Mouse (Mus musculus) neural tube, embryonic 12.5 days (tissue): ENCODE results near the gene Gli2. TPM values are rescaled to one million over a fixed set of nuclear protein-coding genes. Genes with fewer than 3 reads are reported as not detected.

Experiments
- ATAC-seq: fragments of 200-750 bp; cut with Nextera tagmentation; 2 replicates; pipeline ENCODE4 v1.8.0; 2017; ENCODE audit warnings: low read depth, mild to moderate bottlenecking, moderate TSS enrichment, moderate library complexity; ENCODE audit not compliant: low FRiP score
- H3K27ac ChIP-seq: fragments of 300-500 bp; sonication (generic); 2 replicates; pipeline ENCODE4 v1.5.1; 2016
- H3K27me3 ChIP-seq: fragments of 300-500 bp; sonication (generic); replicated peaks from 2 replicates; pipeline ENCODE4 v1.6.1; 2016; ENCODE audit warnings: mild to moderate bottlenecking
- H3K36me3 ChIP-seq: fragments of 300-500 bp; sonication (generic); 2 replicates; pipeline ENCODE4 v1.6.1; 2016; ENCODE audit warnings: mild to moderate bottlenecking
- H3K4me1 ChIP-seq: fragments of 300-500 bp; sonication (generic); 2 replicates; pipeline ENCODE4 v1.6.1; 2016
- H3K4me2 ChIP-seq: fragments of 300-500 bp; sonication (generic); replicated peaks from 2 replicates; pipeline ENCODE4 v1.6.1; 2016; ENCODE audit warnings: mild to moderate bottlenecking
- H3K4me3 ChIP-seq: fragments of 300-500 bp; sonication (generic); 2 replicates; pipeline ENCODE4 v1.5.1; 2016
- H3K9ac ChIP-seq: fragments of 300-500 bp; sonication (generic); 2 replicates; pipeline ENCODE4 v1.6.1; 2016; ENCODE audit warnings: mild to moderate bottlenecking
- H3K9me3 ChIP-seq: fragments of 300-500 bp; sonication (generic); 2 replicates; pipeline ENCODE4 v1.6.1; 2016; ENCODE audit warnings: mild to moderate bottlenecking
- WGBS: fragments of 180-500 bp; shearing (Covaris S2); methylation state at CpG from one replicate; pipeline ENCODE4 v1.1.7; 2016; 5-methylcytosine and 5-hydroxymethylcytosine counted together
- polyA plus RNA-seq: library from polyadenylated mRNA; unstranded; fragments of >200 nt; fragmentation: Nextera tagmentation; extraction: Ambion mirVana; gene quantifications from 2 replicates; pipeline ENCODE4 v1.2.1, GENCODE M21; 2016

Gli2 gene
- polyA plus RNA-seq, 1 experiment from 2014 or later: 6.6 TPM

DNA sequence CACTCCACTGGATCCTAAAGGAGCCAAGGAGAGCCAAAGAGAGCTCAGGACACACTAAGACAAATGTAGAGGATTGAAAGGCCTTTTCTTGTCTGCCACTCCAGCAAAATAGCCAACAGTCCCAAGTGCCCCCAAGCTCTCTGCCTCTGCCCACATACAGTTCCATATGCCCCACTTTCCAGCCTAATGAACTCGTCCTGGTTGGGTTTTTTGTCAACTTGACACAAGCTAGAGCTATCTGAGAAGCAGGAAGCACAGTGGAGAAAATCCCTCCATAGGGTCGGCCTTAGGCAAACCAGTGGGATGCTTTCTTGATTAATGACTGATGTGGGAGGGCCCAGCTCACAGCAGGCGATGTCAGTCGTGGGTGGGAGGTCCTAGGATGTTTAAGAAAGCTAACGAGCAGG is 70.6 kb downstream of the Gli2 start:
- 0 out of 2 replicates have a peak overlapping the region, but pooled peaks have one; percentile 21 for H3K27ac ChIP-seq
- no peaks in the 10 kb centered on the region for H3K36me3 ChIP-seq
- H3K27me3 ChIP-seq: peaks cover 4% of the 10 kb centered on the region; the same call in 1 of the 2 replicates
- WGBS: under 1% methylated on average over 5 of the region's 5 CpGs
- no peak overlapping the region for H3K9ac ChIP-seq
- no peak overlapping the region for H3K4me3 ChIP-seq
- ATAC-seq: peak; percentile 65
- H3K4me1 ChIP-seq: peaks cover 51% of the 10 kb centered on the region
- H3K4me2 ChIP-seq: peak overlapping the region; percentile 37
- H3K9me3 ChIP-seq: no peaks in the 10 kb centered on the region

DNA sequence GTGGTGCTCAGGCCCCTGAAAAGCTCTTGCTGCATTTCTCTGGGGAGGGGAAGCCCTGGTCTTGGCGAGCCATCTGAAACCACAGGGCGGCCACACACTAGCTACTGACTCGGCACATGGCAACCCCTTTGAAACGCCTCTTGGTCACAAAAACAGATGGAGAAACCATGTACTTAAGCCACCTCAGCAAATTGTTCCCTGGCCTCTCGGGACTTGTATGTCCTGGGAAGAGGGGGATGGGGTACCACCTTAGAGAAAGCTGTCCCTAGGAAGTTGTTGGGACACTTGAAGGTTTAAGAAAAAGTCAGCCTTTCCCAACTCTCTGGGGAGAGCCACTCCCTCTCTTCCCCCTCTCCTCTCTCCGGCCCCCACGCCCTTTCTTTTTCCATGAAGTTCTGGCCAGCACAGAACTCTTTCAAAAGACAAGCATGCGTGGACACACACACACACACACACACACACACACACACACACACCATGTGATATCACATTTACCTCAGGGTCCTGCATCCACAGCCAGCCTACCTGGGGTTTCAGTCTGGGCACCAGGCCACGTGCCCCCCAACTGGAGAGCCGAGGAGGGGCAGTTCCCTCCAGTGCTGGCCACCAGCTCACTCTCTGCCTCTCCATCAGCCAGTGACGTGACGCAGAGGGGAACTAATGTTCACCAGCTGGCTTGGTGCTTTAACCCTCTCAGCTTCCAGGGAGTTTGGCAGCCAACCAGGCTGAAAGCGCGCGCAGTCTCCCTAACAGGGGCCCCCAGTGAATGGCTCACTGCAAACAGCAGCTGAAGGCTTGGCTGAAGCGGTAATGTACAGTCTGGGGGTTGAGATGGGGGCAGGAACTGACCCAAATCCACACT is 71.2 kb downstream of the Gli2 start:
- WGBS: 21% methylated on average over 16 of the region's 16 CpGs
- peak; percentile 89 for ATAC-seq
- H3K27me3 ChIP-seq: peaks cover 4% of the 10 kb centered on the region; the same call in 1 of the 2 replicates
- no peaks in the 10 kb centered on the region for H3K9me3 ChIP-seq
- no peaks in the 10 kb centered on the region for H3K36me3 ChIP-seq
- peaks cover 45% of the 10 kb centered on the region for H3K4me1 ChIP-seq
- no peak overlapping the region for H3K4me3 ChIP-seq
- no peak overlapping the region for H3K9ac ChIP-seq
- H3K27ac ChIP-seq: 0 out of 2 replicates have a peak overlapping the region, but pooled peaks have one; percentile 21
- peak overlapping the region; percentile 37 for H3K4me2 ChIP-seq

DNA sequence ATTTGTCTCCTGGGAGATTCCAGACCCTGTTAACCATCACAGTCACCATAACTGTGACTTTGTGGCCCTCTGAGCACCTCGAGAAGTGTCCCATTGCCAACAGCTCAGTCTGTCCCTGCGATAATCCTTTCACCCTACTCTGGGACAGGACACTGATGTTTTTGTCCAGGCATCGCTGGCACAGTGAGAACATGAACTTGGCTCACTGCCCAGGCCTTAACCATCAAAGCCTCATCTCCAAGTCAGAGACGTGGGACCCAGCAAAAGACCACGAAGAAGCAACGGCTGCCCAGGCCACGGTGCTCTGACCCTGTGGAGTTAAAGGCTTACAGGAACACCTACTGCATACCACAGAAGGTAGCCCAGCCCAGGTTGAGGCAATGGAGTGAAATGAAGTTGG is 72.8 kb downstream of the Gli2 start:
- Histone ChIP-seq H3K9ac (no peak overlapping the region), H3K4me3 (no peak overlapping the region), H3K27ac (no peak overlapping the region), H3K4me2 (0 out of 2 replicates have a peak overlapping the region, but pooled peaks have one; percentile 12), H3K4me1 (peaks cover 52% of the 10 kb centered on the region), H3K9me3 (no peaks in the 10 kb centered on the region), H3K27me3 (peaks cover 4% of the 10 kb centered on the region; the same call in 1 of the 2 replicates), H3K36me3 (no peaks in the 10 kb centered on the region)
- ATAC-seq: no peak
- 58% methylated on average over 7 of the region's 7 CpGs for WGBS

DNA sequence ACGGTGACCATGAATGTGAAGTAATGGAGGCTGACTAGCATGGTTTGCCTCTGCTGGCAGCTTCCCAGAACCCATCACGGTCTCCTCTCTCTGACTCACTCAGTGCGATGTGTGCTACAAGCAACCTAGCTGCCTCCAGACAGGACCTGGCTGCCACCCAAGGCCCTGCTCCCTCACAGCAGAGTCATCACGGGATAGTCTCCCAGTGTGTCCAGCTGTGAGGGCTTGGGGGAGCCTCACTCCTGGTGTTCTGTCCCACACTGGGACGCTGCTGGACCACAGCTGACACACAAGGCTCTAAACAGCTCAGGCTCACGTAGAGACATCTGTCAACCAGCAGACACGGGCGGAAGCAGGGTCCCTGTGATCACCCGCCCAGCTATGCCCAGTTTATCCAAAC is 76.8 kb downstream of the Gli2 start:
- no peak overlapping the region for H3K27ac ChIP-seq
- H3K36me3 ChIP-seq: peaks cover 17% of the 10 kb centered on the region
- no peaks in the 10 kb centered on the region for H3K27me3 ChIP-seq
- H3K4me3 ChIP-seq: no peak overlapping the region
- peaks cover 21% of the 10 kb centered on the region for H3K4me1 ChIP-seq
- 75% methylated on average over 9 of the region's 9 CpGs for WGBS
- no peak overlapping the region for H3K4me2 ChIP-seq
- H3K9me3 ChIP-seq: no peaks in the 10 kb centered on the region
- H3K9ac ChIP-seq: no peak overlapping the region
- ATAC-seq: no peak

DNA sequence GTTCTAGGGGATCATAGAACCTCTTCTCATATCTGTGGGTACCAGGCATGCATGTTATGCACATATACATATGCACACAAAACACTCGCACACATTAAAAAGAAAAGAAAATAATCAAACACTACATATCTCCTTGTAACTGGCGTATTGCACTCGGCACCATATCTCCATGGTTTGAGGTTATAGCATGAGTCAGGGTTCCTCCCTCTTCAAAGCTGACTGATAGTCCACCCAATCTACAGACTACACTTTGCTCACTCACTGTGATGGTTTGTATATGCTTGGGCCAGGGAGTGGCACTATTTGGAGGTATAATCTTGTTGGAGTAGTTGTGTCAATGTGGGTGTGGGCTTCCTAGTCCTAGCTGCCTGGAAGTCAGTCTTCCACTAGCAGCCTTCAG is 78.0 kb downstream of the Gli2 start:
- 95% methylated on average over 3 of the region's 3 CpGs for WGBS
- ATAC-seq: no peak
- H3K9me3 ChIP-seq: 0 out of 2 replicates have a peak, but pooled peaks cover under 1% of the 10 kb centered on the region
- H3K4me2 ChIP-seq: no peak overlapping the region
- H3K4me3 ChIP-seq: no peak overlapping the region
- no peak overlapping the region for H3K27ac ChIP-seq
- H3K4me1 ChIP-seq: peaks cover 9% of the 10 kb centered on the region
- H3K27me3 ChIP-seq: no peaks in the 10 kb centered on the region
- no peak overlapping the region for H3K9ac ChIP-seq
- peaks cover 26% of the 10 kb centered on the region for H3K36me3 ChIP-seq

DNA sequence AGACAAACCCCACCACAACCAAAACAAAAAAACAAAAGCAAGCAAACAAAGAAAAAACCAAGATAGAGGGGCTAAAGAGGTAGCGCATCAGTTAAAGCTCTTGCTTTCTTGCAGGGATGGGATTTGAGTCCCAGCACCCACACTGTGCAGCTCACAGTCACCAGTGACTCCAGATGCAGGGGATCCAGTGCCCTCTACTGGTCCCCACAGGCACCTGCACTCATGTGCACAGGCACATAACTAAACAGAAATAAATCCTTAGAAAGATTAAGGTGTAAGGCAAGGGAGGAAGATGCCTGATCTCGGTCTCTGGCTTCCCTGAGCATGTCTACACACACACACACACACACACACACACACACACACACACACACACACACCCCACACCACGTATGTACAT is 83.4 kb downstream of the Gli2 start:
- H3K27ac ChIP-seq: no peak overlapping the region
- no peaks in the 10 kb centered on the region for H3K27me3 ChIP-seq
- no peak for ATAC-seq
- H3K36me3 ChIP-seq: peaks cover 31% of the 10 kb centered on the region
- no peaks in the 10 kb centered on the region for H3K4me1 ChIP-seq
- no peak overlapping the region for H3K9ac ChIP-seq
- WGBS: 95% methylated on average over 3 of the region's 3 CpGs
- H3K4me2 ChIP-seq: no peak overlapping the region
- H3K4me3 ChIP-seq: no peak overlapping the region
- H3K9me3 ChIP-seq: peaks cover 6% of the 10 kb centered on the region; the same call in 1 of the 2 replicates

DNA sequence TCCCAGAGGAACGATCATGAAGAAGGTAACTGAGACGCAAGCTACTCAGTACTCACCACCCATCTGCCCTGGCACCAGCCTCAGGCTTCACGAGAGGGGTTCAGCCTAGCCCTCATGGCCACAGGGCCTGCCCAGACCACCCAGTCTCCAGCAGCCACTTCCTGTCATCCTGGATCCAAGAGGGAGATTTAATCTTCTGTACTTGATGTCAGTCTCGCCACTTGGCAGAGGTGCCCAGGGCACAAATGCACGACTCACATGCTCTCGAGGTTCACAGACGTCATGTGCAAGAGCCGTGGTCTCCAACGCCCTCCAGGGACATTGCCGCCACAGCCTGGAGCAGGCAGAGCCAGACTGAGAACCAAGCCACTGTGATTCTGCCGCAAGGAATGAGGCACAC is 84.0 kb downstream of the Gli2 start:
- H3K9ac ChIP-seq: no peak overlapping the region
- H3K9me3 ChIP-seq: peaks cover 6% of the 10 kb centered on the region; the same call in 1 of the 2 replicates
- H3K27ac ChIP-seq: no peak overlapping the region
- H3K4me1 ChIP-seq: no peaks in the 10 kb centered on the region
- 81% methylated on average over 11 of the region's 11 CpGs for WGBS
- no peak for ATAC-seq
- H3K36me3 ChIP-seq: peaks cover 31% of the 10 kb centered on the region
- H3K4me2 ChIP-seq: no peak overlapping the region
- H3K4me3 ChIP-seq: no peak overlapping the region
- H3K27me3 ChIP-seq: no peaks in the 10 kb centered on the region

DNA sequence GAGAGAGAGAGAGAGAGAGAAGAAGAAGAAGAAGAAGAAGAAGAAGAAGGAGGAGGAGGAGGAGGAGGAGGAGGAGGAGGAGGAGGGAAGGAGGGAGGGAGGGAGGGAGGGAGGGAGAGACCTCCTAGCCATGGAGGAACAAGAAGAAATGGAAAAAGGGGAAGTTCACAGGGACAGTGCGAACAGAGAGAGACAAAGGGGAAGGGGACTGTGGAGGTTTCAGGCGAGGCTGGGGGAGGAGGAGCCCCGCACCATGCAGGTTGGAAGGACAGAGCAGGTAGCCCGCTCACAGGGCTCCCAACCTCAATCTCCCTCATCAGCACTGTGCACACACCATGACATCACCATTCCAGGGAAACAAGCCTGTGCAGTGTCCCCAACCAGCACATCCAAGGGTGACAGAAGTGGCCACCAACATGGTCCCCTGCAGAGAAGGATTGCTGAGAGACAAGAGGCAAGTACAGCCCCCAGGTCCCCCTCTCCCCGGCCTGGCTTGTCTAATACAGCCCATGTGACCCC is 84.7 kb downstream of the Gli2 start:
- H3K9ac ChIP-seq: no peak overlapping the region
- H3K27ac ChIP-seq: no peak overlapping the region
- ATAC-seq: no peak
- peaks cover 6% of the 10 kb centered on the region; the same call in 1 of the 2 replicates for H3K9me3 ChIP-seq
- H3K4me2 ChIP-seq: no peak overlapping the region
- H3K4me3 ChIP-seq: no peak overlapping the region
- H3K36me3 ChIP-seq: peaks cover 29% of the 10 kb centered on the region
- whole genome bisulfite sequencing: 77% methylated on average over 5 of the region's 5 CpGs
- H3K4me1 ChIP-seq: no peaks in the 10 kb centered on the region
- H3K27me3 ChIP-seq: no peaks in the 10 kb centered on the region

DNA sequence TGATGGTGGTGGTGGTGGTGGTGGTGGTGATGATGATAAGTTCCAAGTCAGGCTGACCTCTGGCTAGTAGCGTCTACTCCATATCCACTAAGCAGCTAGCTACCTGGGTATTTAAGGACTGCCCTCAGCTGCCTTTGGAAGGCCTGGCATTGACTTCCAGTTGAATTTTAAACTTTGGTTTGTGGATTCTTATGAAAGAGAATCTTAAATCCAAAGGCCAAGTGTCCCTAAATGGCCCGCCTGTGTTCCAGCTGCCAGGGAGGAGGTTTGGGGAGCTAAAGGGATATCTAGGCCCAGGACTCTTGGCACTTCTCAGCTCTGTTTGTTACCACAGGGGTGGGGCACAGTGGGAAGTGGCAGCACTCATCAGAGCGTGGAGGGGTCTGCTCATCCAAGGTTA is 85.4 kb downstream of the Gli2 start:
- Histone ChIP-seq H3K27ac (no peak overlapping the region), H3K36me3 (peaks cover 22% of the 10 kb centered on the region), H3K9me3 (peaks cover 6% of the 10 kb centered on the region; the same call in 1 of the 2 replicates), H3K4me2 (no peak overlapping the region), H3K4me1 (no peaks in the 10 kb centered on the region), H3K4me3 (no peak overlapping the region), H3K27me3 (no peaks in the 10 kb centered on the region), H3K9ac (no peak overlapping the region)
- 89% methylated on average over 3 of the region's 3 CpGs for WGBS
- ATAC-seq: no peak

DNA sequence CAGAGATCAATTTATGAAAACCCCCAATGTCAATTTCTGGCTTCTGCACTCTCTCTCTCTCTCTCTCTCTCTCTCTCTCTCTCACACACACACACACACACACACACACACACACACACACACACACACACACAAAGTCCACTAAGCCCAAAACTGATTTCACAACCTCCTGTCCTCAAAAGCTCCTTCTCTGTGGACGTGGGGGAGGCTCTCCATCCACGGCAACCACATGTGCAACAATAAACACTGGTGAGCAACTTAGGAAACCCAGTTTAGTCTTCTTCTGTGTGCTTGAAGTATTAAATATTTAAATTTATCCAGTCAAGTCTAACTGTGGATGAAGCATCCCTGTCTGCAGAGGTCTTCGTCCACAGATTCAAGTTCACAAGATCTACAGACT is 86.1 kb downstream of the Gli2 start:
- no peak overlapping the region for H3K4me3 ChIP-seq

DNA sequence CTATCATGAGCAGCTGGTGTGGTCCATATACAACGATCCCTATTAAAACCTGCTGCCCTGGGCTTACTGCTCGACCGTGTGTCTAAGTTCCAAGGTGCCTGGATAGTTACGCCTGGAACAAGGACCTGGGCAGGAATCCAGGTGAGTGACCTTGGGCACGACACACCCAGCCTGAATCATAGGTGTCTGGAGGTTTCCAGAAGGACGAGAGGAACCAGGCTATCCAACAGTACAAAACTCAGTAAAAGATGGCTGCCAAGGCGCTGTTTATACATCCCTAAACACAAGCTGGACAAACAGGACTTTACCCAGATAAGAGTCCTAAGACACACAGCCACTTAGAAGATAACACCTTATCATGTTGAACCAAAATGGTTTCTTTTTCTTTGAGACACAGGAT is 94.8 kb downstream of the Gli2 start:
- no peak overlapping the region for H3K4me3 ChIP-seq
- no peak overlapping the region for H3K9ac ChIP-seq
- H3K9me3 ChIP-seq: no peaks in the 10 kb centered on the region
- no peak for ATAC-seq
- no peak overlapping the region for H3K4me2 ChIP-seq
- no peaks in the 10 kb centered on the region for H3K27me3 ChIP-seq
- H3K27ac ChIP-seq: no peak overlapping the region
- WGBS: 86% methylated on average over 7 of the region's 7 CpGs
- H3K36me3 ChIP-seq: no peaks in the 10 kb centered on the region
- H3K4me1 ChIP-seq: peaks cover 16% of the 10 kb centered on the region

More for the DNA sequence above, 86.1 kb downstream of the Gli2 start:
- WGBS: 80% methylated on average over 3 of the region's 3 CpGs
- H3K36me3 ChIP-seq: peaks cover 19% of the 10 kb centered on the region; the same call in 1 of the 2 replicates
- H3K4me1 ChIP-seq: no peaks in the 10 kb centered on the region
- H3K27me3 ChIP-seq: no peaks in the 10 kb centered on the region
- H3K4me2 ChIP-seq: no peak overlapping the region
- no peak overlapping the region for H3K27ac ChIP-seq
- peaks cover 6% of the 10 kb centered on the region; the same call in 1 of the 2 replicates for H3K9me3 ChIP-seq
- H3K9ac ChIP-seq: no peak overlapping the region
- ATAC-seq: no peak

DNA sequence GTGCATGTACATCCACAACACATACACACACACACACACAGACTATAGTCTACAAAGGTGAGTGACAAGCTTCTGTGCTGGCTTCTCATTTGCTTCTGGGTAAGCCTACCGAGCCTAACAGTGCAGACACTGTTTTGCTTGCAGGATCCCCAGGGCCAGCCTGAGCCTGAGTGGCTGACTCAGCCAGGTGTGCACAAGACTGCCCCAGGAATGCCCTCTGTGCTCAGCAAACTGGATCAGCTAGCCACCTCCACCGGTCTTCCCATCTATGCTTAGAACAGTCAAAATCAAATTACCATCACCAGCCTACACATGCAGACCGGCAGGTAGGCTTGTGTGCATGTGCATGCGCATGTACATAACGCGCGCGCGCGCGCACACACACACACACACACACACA is 97.6 kb downstream of the Gli2 start:
- no peak for ATAC-seq
- H3K4me1 ChIP-seq: peaks cover 16% of the 10 kb centered on the region
- WGBS: 94% methylated on average over 11 of the region's 11 CpGs
- no peaks in the 10 kb centered on the region for H3K36me3 ChIP-seq
- no peak overlapping the region for H3K9ac ChIP-seq
- H3K4me3 ChIP-seq: no peak overlapping the region
- no peak overlapping the region for H3K27ac ChIP-seq
- H3K27me3 ChIP-seq: no peaks in the 10 kb centered on the region
- H3K4me2 ChIP-seq: no peak overlapping the region
- no peaks in the 10 kb centered on the region for H3K9me3 ChIP-seq
